Mouse (Mus musculus): ENCODE data around the gene Dennd5a. TPM values are rescaled to one million over a fixed set of nuclear protein-coding genes. Genes with fewer than 3 reads are reported as not detected.
"Not testable (repeated sequence)": the region's sequence is repeated elsewhere in the genome, so short reads cannot be mapped to it uniquely, and the experiment has no call there.

The Dennd5a gene
- 128 and 133 TPM in 2 replicates for total RNA-seq (2021)
- long read RNA-seq, experiment 1, full-length matches to known transcripts: 60 of 102 reads
- long read RNA-seq, experiment 1, partial matches to known transcripts: 37 of 102 reads
- long read RNA-seq, experiment 1, other reads (novel, unspliced or antisense): 5 of 102 reads
- long read RNA-seq, experiment 2, full-length matches to known transcripts: 36 of 78 reads
- long read RNA-seq, experiment 2, partial matches to known transcripts: 35 of 78 reads
- long read RNA-seq, experiment 2, other reads (novel, unspliced or antisense): 7 of 78 reads

DNA sequence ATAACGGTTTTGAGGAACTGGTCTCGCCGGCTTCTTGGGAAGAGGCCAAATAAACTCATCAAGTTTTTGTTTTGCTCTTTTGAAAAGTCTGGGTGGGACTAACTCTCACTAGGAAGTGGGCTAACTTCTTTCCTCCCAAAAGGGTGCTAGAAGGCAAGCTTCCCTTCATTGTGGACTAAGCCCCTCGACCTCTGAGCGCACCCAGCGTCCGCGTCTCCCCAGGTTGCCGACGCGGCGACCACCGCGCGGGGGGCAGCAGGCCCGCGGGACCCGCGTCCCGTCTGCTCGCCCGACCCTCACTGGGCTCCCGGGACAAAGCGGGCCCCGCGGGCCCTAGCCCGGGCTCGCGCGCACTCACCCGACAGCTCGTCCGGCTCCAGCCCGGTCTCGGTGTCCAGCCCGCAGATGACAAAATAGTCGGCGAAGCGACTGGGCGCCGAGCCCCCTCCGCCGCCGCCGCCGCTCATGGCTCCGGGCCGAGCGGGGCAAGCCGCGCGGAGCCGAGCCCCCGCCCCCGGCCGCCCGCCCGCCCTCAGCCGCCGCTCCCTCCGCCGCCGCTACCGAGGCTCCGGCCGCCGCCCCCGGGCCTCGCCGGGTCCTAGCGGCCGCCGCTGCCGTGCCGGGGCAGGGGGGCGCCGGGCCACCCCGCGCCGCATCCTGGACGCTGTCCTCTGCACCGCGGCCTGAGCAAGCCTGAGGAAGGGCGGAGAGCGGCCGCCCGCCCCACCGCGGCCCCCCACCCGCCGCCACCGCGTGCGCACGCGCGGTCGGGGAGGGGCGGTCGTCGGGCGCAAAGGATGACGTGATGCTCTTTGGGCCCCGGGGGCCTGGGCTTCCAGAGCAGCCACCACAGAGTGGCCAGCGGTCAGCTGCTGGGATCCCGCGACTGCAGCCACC lies at the start of gene Dennd5a:
TSS of gene Dennd5a (minus strand) at position 755 of the 897 bp plus-strand sequence.
- DNase-seq: peak; percentile 90

DNA sequence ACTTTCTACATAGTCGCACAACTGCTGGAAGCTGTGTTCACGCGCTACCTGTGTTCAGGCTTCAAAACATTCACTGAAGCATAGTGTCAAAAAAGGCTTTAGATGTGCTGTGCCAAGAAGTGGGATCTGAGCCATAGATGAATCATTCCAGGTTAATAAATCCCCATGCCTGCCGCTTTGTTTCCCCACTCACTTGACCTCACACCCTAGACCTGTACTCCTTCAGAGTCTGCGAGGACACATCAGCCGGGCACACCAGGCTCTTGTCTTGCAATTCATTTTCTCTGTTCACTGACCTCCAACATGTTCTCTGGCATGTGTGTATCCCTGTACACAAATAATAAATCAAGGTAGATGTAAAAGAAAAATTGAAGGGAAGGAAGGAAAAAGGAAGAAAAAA lies 48.8 kb upstream of the Dennd5a start:
- DNase-seq: peak; percentile 31

DNA sequence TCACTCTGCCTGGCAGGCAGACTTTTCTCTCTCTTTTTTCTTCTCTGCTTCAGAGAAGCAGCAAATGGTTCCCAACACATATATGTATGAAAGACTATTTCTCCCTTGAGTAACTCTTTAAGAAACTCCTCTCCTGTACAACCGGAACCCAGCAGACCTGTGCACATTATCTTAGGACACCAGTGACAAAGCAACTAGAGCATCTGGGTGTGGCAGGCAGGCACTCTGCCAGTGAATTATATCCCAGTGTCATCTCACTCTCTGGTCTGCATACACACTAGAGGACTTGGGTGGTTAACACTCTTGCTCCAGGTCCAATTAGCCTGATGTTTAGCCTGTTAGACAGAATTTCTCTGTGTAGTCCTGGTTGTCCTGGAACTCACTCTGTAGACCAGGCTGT lies 48.2 kb upstream of the Dennd5a start:
- DNase-seq: no peak

DNA sequence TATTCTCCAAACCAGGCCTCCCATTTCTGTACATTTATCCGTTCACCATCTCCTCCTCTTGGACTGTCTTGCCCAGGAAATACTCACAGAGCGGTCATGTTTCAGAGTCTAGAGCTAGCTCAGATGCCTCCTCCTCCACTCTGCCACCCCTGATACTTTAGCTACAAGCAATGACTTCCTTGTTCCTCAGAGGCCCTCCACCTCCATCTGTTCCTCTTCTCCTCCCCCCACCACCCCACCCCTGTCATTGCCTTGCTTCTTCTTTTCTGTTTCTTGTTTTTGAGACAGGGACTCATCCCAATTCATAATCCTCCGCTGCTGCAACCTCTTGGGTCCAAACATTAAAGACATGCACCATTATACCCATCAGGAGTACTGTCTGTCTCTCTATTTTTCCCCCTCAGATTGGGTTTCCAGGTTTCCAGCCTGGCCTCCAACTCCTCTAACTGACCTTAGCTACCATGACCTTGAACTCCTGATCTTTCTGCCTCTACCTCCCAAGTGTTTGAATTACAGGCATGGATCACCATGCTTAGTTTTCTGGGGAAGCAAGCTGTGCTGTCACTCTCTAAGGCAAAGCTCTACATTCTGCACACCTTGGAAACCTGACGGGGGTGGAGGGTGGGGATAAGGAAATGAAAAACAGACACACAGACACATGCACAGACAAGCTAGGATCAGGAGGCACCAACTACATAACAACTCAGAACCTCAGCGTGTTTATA lies 46.4 kb upstream of the Dennd5a start:
- no peak for DNase-seq

DNA sequence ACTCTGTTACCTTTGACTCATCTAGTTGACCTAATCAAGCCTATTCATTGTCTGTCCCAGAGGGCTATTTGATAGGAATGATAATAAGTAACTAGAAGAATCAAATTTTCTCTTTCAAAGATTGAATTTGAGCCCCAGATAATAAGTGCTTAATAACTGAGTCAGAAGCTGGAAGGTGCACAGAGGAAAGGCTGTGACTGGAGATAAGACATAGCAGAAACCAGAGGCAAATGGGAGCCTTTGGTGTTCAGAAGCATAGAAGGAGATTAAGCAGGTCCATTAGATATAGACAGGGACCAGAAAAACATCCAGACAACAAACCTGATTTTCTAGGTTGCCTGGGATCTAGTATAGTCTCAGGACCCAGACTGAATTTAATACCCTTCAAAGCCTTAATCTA lies 45.7 kb upstream of the Dennd5a start:
- DNase-seq: no peak

DNA sequence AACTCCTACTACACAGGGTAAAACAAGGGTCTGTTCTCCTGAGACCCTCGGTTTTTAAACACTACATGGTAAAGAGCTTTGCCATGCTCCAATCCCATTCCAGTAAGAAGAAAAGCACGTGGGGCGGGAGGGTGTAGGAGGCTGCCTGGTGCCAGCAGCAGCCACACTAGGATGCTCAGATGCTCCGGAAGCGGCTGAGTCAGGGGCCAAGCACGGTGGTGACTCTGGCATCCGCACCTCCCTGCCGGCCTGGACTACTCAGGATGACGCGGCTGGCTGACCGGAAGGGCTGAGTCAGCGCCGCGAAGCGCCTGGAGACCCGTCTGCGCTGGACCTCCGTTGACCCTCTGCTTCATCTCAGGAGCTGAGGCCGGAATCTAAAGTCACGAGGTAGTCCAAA lies 42.7 kb upstream of the Dennd5a start:
- peak; percentile 83 for DNase-seq

DNA sequence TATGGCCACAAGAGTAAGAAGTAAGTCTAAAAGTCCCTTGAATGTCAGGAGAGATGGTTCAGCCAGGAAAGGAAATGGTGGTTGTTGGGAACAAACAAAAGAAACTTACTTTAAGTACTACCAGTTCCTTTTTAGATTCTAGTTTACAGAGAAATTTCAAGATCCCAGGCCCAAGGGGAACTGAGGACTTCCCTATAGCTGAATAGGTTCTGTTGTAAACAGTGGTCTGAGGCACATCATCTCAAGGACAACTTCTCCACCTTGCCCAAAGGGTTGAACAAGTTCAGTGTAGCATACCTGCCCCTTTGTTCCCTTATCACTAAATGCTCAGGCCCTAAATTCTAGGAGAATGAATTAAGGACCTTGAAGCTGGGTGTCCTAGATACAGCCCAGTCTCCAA lies 41.8 kb upstream of the Dennd5a start:
- DNase-seq: no peak

DNA sequence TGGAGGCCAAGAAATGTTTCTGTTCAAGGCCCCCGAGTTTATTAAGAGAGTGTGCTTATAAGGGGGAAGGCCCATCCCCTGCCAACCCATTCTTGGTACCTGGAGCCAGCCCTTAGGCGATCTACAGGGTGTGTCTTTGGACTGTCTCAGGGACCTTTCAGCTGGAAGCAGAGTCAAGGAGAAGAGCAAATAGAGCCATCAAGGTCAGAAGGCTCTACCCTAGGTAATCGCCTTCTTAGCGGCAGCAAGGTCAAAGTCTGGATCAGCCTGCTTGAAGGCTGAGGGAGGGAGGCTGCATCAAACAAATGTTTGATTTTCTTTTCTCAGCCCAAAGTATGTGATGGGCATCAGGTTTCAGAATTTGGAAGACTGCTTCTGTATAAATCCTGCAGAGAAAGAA lies 38.1 kb upstream of the Dennd5a start:
- DNase-seq: no peak

DNA sequence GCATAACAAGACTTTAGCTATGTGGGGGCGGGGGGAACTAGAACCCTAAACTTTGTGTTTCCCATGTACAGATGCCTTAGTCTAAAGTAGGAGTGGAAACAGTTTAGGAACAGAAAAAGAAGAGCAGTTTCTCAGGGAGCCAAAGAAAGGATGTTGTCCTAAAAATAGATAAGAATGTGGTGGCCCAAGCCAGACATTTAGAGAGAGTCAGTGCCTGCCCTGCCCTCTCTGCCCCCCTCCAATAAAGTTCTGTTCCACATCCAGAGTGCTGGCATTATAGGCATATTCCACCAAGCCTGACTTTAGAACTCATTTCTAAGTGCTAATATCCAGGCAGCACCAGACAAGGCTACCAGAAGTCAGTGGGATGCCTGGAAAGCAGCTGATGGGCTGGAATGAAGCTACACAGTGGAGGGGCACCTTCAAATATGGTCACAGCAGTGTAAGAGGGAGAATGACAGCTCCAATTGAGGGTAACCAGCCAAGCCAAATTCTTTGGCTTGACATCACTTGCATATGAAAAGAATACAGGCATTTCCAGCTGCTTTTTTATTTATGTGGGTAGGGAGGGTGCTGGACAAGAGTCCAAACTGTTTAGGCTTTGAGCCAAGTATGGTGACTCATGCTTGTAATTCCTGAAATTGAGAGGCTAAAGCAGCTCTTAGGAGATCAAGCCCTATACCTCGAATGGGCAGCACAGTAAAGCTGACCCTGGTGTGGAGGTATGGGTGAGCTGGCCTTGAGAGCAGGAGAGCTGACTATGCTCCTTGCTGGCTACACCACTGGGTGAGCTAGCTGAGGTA lies 33.1 kb upstream of the Dennd5a start:
- DNase-seq: peak; percentile 81

DNA sequence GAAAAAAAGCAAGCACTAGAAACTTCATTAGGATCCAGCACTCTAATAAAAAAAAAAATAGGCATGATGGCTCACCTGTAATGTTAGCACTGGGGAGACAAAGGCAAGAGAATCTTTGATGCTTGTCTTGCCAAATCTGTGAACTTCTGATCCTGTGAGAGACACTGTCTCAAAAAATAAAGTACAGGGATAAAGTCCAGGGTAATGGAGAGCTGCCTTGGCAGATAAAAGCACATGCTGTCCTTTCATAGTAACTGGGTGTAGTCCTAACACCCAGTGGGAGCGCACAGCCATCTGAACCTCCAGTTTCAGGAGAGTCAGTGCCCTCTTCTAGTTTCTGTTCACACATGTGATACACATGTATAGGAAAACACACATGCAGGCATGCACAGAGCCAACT lies 31.0 kb upstream of the Dennd5a start:
- DNase-seq: no peak

DNA sequence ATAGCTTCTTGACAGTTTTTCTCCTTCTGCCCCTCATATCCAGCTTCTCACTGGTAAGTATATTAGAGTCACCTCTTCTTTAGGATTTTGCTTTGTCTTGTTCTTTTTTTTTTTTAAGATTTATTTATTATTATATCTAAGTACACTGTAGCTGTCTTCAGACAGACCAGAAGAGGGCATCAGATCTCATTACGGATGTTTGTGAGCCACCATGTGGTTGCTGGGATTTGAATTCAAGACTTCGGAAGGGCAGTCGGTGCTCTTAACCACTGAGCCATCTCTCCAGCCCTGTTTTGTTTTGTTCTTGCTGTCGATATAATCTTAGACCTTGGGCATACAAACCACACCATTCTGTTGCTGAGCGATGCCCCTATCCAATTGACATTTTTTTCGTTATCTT lies 26.5 kb upstream of the Dennd5a start, which contains the start of gene Tmem41b:
TSS of gene Tmem41b (minus strand) at position 155 of the 400 bp plus-strand sequence.
- DNase-seq: peak; percentile 22

DNA sequence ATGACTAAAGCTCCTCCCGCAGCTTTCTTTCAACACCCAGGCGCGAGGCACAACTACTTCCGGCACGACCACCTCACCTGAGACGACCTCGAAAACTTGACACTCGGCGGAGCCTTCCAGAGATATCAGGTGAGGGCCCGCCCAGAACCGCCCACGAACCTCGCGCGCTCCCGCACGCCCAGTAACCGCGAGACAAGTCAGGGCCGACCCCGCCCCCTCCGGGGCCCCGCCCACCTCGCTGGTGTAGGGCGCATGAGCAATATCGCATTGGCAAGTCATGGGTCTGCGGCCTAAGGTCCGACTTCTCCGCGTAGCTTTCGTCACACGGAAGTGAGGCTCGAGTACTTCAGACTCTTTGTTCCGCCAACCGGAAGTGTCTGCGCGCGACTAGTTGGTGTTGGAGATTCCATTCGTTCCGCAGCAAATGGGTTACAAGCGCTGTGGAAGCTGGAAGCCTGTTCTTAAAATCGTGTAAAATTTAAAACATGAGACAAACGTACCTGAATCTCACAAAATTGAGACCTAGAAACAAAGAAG lies 25.9 kb upstream of the Dennd5a start:
- peak; percentile 100 for DNase-seq

DNA sequence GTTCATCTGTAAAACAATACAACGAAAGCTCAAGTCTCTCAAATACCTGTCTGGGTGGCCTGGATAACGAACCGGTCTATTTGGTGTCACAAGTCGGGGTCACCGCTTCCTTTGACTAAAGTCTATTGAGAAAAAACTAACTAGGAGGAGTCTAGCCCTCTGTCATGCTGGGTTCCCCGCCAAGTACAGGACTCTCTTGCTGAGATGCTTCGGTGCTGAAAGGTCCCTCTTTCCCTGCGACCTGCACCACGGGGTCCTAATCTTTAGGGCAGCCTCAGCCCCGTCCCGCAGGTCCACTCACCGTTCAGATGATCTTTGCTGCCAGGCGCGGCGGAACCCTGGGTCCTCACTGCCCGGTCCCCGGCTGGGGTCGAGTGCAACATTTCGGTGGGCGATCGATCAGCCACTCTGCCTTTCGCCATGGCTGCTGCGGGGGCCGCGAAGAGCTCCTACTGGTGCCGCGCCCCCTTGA lies 25.4 kb upstream of the Dennd5a start:
- DNase-seq: no peak

DNA sequence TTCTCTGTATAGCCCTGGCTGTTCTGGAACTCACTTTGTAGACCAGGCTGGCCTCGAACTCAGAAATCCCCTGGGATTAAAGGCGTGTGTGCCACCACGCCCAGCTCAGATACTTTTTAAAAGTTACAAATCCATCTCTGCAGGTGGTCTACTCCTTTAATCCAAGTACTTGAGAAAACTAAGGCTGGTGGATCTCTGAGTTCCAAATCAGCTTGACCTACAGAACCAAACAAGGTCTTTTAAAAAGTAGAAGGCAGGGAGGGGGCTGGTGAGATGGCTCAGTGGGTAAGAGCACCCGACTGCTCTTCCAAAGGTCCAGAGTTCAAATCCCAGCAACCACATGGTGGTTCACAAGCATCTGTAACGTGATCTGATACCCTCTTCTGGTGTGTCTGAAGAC lies 24.3 kb upstream of the Dennd5a start:
- not testable (repeated sequence) for DNase-seq

DNA sequence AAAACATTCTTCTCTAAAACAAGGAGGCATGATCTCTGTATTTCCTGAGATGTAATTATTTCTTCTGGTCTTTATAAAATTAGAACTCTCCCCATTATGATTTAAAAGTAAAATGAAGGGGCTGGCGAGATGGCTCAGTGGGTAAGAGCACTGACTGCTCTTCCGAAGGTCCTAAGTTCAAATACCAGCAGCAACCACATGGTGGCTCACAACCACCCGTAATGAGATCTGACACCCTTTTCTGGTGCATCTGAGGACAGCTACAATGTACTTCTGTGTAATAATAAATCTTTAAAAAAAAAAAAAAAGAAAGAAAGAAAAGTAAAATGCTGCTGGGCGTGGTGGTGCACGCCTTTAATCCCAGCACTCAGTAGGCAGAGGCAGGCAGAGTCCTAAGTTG lies 16.9 kb upstream of the Dennd5a start:
- DNase-seq: peak; percentile 37

DNA sequence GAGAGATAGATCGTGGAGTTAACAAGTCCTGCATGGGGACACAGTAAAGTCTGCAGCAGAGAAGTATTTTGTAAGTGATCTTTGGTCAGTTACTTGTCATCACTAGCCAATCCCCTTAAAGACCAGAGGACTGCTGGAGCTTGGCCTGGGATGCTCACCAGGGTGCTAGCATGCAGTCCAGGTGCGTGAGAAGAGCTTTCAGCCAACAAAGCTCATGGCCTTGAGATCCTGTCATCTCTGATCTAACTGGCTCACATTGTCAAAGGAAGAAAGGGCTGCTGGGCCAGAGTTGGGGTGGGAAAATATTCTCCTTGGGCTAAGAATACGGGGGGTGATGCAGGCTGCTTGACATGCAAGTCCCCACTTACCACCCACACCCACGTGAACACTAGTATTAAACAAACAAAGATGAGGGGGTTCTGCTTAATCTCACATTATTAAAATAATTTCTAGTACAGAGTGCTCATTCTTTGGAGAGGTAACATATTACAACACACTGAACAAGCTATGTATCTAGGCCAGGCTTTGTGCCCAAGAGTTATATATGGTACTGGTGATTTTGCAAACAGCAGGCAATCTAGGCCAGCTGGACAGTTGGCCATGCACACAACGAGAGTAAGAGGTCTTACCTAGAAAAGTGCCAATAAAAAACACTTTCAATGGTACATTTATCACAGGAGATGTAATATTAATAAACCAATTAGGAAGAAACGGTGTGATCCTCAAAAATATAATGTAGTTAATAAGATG lies 15.9 kb upstream of the Dennd5a start:
- DNase-seq: no peak

DNA sequence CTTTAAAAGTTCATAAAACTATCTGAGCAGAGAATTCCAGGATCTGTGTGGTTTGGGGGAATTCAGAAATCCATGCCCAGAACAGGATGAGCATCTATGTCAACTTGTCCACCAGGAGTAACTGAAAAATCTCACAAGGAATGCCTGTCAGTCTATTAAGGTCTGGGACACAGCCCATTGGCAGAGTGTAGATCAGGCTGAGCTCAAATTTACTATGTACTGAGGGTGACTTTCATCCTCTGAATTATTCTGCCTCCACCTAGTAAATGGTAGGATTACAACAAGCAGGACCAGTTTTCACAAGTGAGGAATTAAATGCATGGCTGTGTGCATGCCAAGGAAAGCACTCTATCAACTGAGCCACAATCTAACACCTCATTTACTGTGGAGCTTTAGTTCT lies 9.3 kb upstream of the Dennd5a start:
- no peak for DNase-seq

DNA sequence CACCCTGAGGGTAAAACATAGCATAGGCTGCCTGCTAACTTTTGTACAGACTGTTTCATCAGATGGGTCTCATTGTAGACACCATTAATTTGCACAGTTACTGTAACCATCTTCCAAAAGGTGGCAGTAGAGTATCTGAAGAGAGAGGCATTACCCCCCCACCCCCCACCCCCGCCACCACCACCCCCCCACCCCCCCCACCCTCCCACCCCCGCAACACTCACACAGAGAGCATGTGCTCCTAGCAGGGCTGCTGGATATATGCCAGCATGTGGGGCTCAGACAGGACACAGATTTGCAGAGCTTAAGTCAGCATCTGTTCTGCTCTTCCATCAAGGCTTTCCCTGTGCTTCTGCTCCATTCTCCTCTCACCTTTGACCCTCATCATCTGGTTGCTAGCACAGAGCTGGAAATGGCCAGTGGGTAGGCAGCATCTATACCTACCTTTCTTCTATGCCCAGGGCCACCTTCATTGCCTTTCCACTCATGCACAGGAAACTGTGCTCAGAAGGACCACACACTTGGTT lies 8.7 kb upstream of the Dennd5a start:
- DNase-seq: peak; percentile 60

DNA sequence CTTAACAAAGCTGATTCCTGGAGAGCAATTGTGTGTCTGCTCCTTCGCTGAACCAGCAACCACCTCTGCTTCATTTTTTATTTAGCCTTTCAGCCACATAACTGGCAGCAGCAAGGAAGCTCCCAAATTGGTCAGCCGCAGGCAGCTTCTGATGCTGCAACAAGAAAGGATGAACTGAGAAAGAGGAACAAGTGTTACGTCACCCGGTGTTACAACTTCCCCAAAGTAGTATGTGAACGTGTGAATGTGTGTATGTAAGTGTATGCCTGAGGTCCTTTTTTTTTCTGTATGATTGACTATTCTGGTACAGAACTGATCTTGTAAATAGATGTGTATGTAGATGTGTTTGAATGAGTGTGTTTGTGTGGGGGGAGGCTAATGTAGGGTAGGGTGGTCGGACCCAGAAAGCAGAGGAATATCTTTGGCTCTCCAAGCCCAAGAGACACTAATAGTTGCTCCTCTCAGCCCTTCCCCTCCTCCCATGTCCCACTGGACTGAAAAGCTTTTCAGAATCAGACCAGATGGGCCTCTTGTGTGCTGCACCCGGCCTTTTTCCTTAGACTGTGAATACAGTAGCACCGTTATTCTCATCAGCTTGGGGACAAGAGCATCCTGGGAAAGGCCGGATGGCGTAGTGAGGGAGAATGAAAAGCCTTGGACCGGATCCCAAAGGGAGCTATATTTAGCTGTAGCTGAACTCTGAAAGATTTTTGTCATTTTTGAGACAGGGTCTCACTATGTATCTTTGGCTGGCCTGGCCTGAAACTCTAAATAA lies 7.7 kb upstream of the Dennd5a start:
- DNase-seq: no peak

DNA sequence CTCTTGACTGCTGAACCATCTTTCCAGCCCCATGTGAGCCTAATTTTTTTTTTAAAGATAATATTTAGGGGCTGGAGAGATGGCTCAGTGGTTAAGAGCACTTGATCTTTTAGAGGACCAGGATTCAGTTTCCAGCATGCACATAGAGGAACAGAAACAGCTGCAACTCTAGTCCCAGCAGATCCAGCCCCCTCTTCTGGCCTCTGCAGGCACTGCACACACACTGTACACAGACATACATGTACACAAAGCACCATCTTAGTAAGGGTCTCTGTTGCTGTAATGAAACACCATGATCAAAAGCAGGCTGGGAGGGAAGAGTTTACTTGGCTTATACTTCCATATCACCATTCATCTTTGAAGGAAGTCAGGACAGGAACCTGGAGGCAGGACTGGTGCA lies 5.4 kb upstream of the Dennd5a start:
- no peak for DNase-seq
